In genomic region chr2:73273249-73274118, GRCm38 (mm10) we compare ENCODE assay signal across 9 mouse cellular contexts. TPM values are rescaled to one million over a fixed set of nuclear protein-coding genes. Genes with fewer than 3 reads are reported as not detected.
A peak's percentile ranks its signal among the peaks of the same experiment; 100 is the strongest.
DNase-seq lines count a peak whose midpoint lies in the region; ATAC-seq lines count a peak whose summit lies in the region.
"Had no signal": no experiment of that assay in that cellular context is flagged by ENCODE, and none has a peak within 500 bp of the region (broad histone marks: within the 10 kb centered on the region; RNA-seq: fewer than 3 reads in every experiment).

No protein-coding gene starts in this region.

- no peaks in the 10 kb centered on the region for H3K9me3 ChIP-seq in heart, embryonic 11.5 days (replicated peaks; ENCODE audit: control insufficient read depth, low read length)
- no peaks in the 10 kb centered on the region for H3K9me3 ChIP-seq in forebrain, embryonic 12.5 days

- H3K9ac ChIP-seq in heart, embryonic 11.5 days (ENCODE audit: low read depth, low read length): peak overlapping the region; percentile 22; the same call in 1 of the 2 replicates
- H3K9ac ChIP-seq in forebrain, embryonic 12.5 days: peak overlapping the region; percentile 69

- WGBS in heart, embryonic 11.5 days (ENCODE audit: insufficient replicate concordance): under 1% methylated on average over 109 of the region's 110 CpGs
- WGBS in forebrain, embryonic 12.5 days: under 1% methylated on average over 96 of the region's 110 CpGs

- H3K4me3 ChIP-seq in heart, embryonic 11.5 days (ENCODE audit: low read depth, low read length): peak overlapping the region; percentile 48
- H3K4me3 ChIP-seq in forebrain, embryonic 12.5 days (replicated peaks): peak overlapping the region; percentile 57

- no peak for DNase-seq in heart, adult 8-10 months (ENCODE audit: low spot score)
- DNase-seq in ES-CJ7 (ENCODE audit: low read depth, low spot score): peak; percentile 45
- peak; percentile 40 for DNase-seq in kidney, postnatal 14 days
- DNase-seq in naive thymus-derived CD4-positive, alpha-beta T cell, adult 2 months (ENCODE audit: low read depth): peak; percentile 48
- no peak for DNase-seq in urinary bladder, postnatal 4 days (ENCODE audit: low spot score in 2 of 2)
- no peak for DNase-seq in urinary bladder, postnatal 25 days (ENCODE audit: low spot score)

- peak overlapping the region; percentile 79 for H3K4me2 ChIP-seq in heart, embryonic 11.5 days
- H3K4me2 ChIP-seq in forebrain, embryonic 12.5 days: peak overlapping the region; percentile 60

- no peak overlapping the region for H3K27ac ChIP-seq in heart, embryonic 11.5 days (ENCODE audit: low read depth, low read length)
- peak overlapping the region; percentile 86 for H3K27ac ChIP-seq in forebrain, embryonic 12.5 days

- H3K4me1 ChIP-seq in heart, embryonic 11.5 days (ENCODE audit: control insufficient read depth, insufficient read depth, low read length): peaks cover 30% of the 10 kb centered on the region
- peaks cover 67% of the 10 kb centered on the region for H3K4me1 ChIP-seq in forebrain, embryonic 12.5 days

- H3K27me3 ChIP-seq in heart, embryonic 11.5 days (ENCODE audit: control insufficient read depth, insufficient read depth, low read length): peaks cover 75% of the 10 kb centered on the region
- peaks cover 76% of the 10 kb centered on the region for H3K27me3 ChIP-seq in forebrain, embryonic 12.5 days

- H3K36me3 ChIP-seq in heart, embryonic 11.5 days (ENCODE audit: control insufficient read depth, insufficient read depth, low read length): no peaks in the 10 kb centered on the region
- H3K36me3 ChIP-seq in forebrain, embryonic 12.5 days (replicated peaks): no peaks in the 10 kb centered on the region

- ATAC-seq in heart, embryonic 11.5 days (replicated peaks; ENCODE audit: insufficient number of reproducible peaks, low FRiP score, low TSS enrichment): peak; percentile 27; the same call in 1 of the 2 replicates
- ATAC-seq in forebrain, embryonic 12.5 days (ENCODE audit: low FRiP score): peak; percentile 17; the same call in 1 of the 2 replicates

RNA-seq across cellular contexts. Expression of gene Sp9, which starts 1.8 kb away (rescaled TPM):
- polyA plus RNA-seq in heart, embryonic 11.5 days (2014; fragmentation: Nextera tagmentation; extraction: Ambion mirVana): 0.04 TPM in 1 of 2 replicates, not detected in the other
- total RNA-seq in heart, adult 8-10 months (2022): not detected
- 12.9 and 16.1 TPM in 2 replicates for polyA plus RNA-seq in forebrain, embryonic 12.5 days (2016; fragmentation: Nextera tagmentation; extraction: Ambion mirVana)
- polyA plus RNA-seq: large intestine, adult 2 months had no signal

RNA-seq across cellular contexts. Expression of gene Scrn3, which starts 38.9 kb away (rescaled TPM):
- polyA plus RNA-seq in heart, embryonic 11.5 days (2014; fragmentation: Nextera tagmentation; extraction: Ambion mirVana): 12.5 and 17.5 TPM in 2 replicates
- 10 to 100 TPM; 31.2 to 38.6 (median 32.3) TPM for total RNA-seq in heart, adult 8-10 months (2022)
- 10.9 and 12.7 TPM in 2 replicates for polyA plus RNA-seq in forebrain, embryonic 12.5 days (2016; fragmentation: Nextera tagmentation; extraction: Ambion mirVana)

RNA-seq across cellular contexts. Expression of gene Cir1, which starts 39.0 kb away (rescaled TPM):
- polyA plus RNA-seq in heart, embryonic 11.5 days (2014; fragmentation: Nextera tagmentation; extraction: Ambion mirVana): 17.1 and 17.6 TPM in 2 replicates
- total RNA-seq in heart, adult 8-10 months (2022): 10 to 100 TPM; 11.8 to 18.4 (median 13.9) TPM
- 24.0 and 26.1 TPM in 2 replicates for polyA plus RNA-seq in forebrain, embryonic 12.5 days (2016; fragmentation: Nextera tagmentation; extraction: Ambion mirVana)

RNA-seq across cellular contexts. Expression of gene Ola1, which starts 54.8 kb away (rescaled TPM):
- 70.5 and 78.4 TPM in 2 replicates for polyA plus RNA-seq in heart, embryonic 11.5 days (2014; fragmentation: Nextera tagmentation; extraction: Ambion mirVana)
- total RNA-seq in heart, adult 8-10 months (2022): 10 to 100 TPM; 38.0 to 41.7 (median 40.7) TPM
- polyA plus RNA-seq in forebrain, embryonic 12.5 days (2016; fragmentation: Nextera tagmentation; extraction: Ambion mirVana): 104 and 106 TPM in 2 replicates

Comparison
In these comparisons a context has a peak if more than half of its experiments do, and no peak if none do; other contexts are left out.
1. DNase-seq: peak in ES-CJ7 (single experiment), kidney, postnatal 14 days (single experiment) and naive thymus-derived CD4-positive, alpha-beta T cell, adult 2 months (single experiment); none in heart, adult 8-10 months (single experiment), urinary bladder, postnatal 4 days (0 of 2) and urinary bladder, postnatal 25 days (single experiment).
2. RNA of gene Sp9, which starts 1.8 kb away (polyA plus RNA-seq): 12.9 to 16.1 TPM in forebrain, embryonic 12.5 days; 0.04 TPM in heart, embryonic 11.5 days; every median in the first group is over 10 times any median in the second.